Mouse (Mus musculus) hindbrain, postnatal 0 days (tissue): ENCODE measurements around the gene Col15a1. TPM values are rescaled to one million over a fixed set of nuclear protein-coding genes. Genes with fewer than 3 reads are reported as not detected.

Experiments
- ATAC-seq: fragments of 200-750 bp; cut with Nextera tagmentation; 2 replicates; pipeline ENCODE4 v1.8.0; 2017; ENCODE audit warnings: mild to moderate bottlenecking, moderate TSS enrichment, moderate library complexity
- DNase-seq: peaks from one replicate; pipeline ENCODE4 v3.0.0-alpha.2; 2015; ENCODE audit warnings: low spot score
- H3K27ac ChIP-seq: fragments of 300-500 bp; sonication (generic); 2 replicates; pipeline ENCODE4 v1.5.1; 2014; ENCODE audit warnings: mild to moderate bottlenecking
- H3K27me3 ChIP-seq: fragments of 300-500 bp; sonication (generic); 2 replicates; pipeline ENCODE4 v1.6.1; 2014; ENCODE audit warnings: low read length, mixed read lengths; ENCODE audit not compliant: insufficient read depth
- H3K36me3 ChIP-seq: fragments of 300-500 bp; sonication (generic); 2 replicates; pipeline ENCODE4 v1.6.1; 2014; ENCODE audit warnings: low read length, mixed read lengths; ENCODE audit not compliant: insufficient read depth
- H3K4me1 ChIP-seq: fragments of 300-500 bp; sonication (generic); 2 replicates; pipeline ENCODE4 v1.6.1; 2014; ENCODE audit warnings: antibody characterized with exemption, low read length, mixed read lengths; ENCODE audit not compliant: insufficient read depth
- H3K4me2 ChIP-seq: fragments of 300-500 bp; sonication (generic); 2 replicates; pipeline ENCODE4 v1.6.1; 2014; ENCODE audit warnings: low read depth, mild to moderate bottlenecking, low read length, moderate library complexity, mixed read lengths
- H3K4me3 ChIP-seq: fragments of 300-500 bp; sonication (generic); 2 replicates; pipeline ENCODE4 v1.5.1; 2014; ENCODE audit warnings: low read length
- H3K9ac ChIP-seq: fragments of 300-500 bp; sonication (generic); replicated peaks from 2 replicates; pipeline ENCODE4 v1.6.1; 2014; ENCODE audit warnings: mild to moderate bottlenecking, low read length, moderate library complexity, mixed read lengths
- H3K9me3 ChIP-seq: fragments of 300-500 bp; sonication (generic); 2 replicates; pipeline ENCODE4 v1.6.1; 2016; ENCODE audit warnings: low read length, mixed read lengths
- CTCF ChIP-seq: IDR thresholded peaks from 2 replicates; pipeline ENCODE4 v1.5.1; 2016; ENCODE audit warnings: antibody characterized with exemption, control low read depth, low read depth
- WGBS: fragments of 180-500 bp; shearing (Covaris S2); extraction: QIAGEN DNeasy Blood & Tissue Kit; methylation state at CpG from one replicate; pipeline ENCODE4 v1.1.7; 2014; 5-methylcytosine and 5-hydroxymethylcytosine counted together
- polyA plus RNA-seq: library from polyadenylated mRNA; unstranded; fragments of >200 nt; fragmentation: Nextera tagmentation; extraction: Ambion mirVana; gene quantifications from 2 replicates; pipeline ENCODE4 v1.2.1, GENCODE M21; 2015
- total RNA-seq: library from RNA; depleted of rRNA; stranded (reverse); fragments of >200 nt; gene quantifications from 2 replicates; pipeline ENCODE4 v1.2.3, GENCODE M21; 2014

The Col15a1 gene
- total and polyA plus RNA-seq, 2 experiments from 2014 or later = 3.7 to 13.7 TPM

DNA sequence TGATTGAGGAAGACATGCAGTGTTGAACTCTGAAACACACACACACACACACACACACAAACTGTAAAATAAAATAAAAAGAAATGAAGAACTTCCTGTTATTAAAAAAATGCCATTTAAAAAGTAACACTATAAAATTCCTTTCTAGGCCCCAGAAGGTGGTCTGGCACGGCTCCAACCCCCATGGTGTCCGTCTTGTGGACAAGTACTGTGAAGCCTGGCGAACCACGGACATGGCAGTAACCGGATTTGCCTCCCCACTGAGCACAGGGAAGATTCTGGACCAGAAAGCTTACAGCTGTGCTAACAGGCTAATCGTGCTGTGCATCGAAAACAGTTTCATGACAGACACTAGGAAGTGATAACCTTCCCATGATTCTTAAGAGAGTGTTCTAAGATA is 104.0 kb downstream of the Col15a1 start:
- no peaks in the 10 kb centered on the region for H3K27me3 ChIP-seq
- no peak overlapping the region for H3K4me2 ChIP-seq
- no peaks in the 10 kb centered on the region for H3K36me3 ChIP-seq
- ATAC-seq (no peak), DNase-seq (peak; percentile 41)
- no peak for TF ChIP-seq CTCF
- 44% methylated on average over 7 of the region's 7 CpGs for WGBS
- no peaks in the 10 kb centered on the region for H3K9me3 ChIP-seq
- H3K4me3 ChIP-seq = no peak overlapping the region
- no peak overlapping the region for H3K27ac ChIP-seq
- H3K4me1 ChIP-seq = no peaks in the 10 kb centered on the region
- no peak overlapping the region for H3K9ac ChIP-seq

DNA sequence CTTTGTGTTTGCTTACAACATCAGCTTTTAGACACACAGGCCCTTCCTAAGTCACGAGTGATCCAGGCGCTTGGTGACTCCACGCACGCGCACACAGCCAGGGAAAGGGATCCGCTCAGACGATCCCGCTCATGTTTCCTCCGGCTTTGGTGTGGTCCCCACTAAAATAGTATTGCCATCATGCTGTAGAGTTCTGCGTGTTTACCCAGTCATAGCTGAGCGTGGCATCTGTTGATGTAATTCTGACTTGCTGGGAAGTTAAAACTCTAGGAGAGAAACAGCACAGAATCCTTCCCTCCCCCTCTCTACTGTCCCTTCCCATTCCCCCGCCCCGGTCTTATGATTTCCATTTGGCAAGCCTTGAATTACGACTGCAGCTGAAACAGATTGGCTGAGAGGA is 104.7 kb downstream of the Col15a1 start:
- ATAC-seq (peak; percentile 47), DNase-seq (peak; percentile 14)
- Histone ChIP-seq H3K4me3 (no peak overlapping the region), H3K4me1 (no peaks in the 10 kb centered on the region), H3K9ac (no peak overlapping the region), H3K27me3 (no peaks in the 10 kb centered on the region), H3K9me3 (no peaks in the 10 kb centered on the region), H3K27ac (no peak overlapping the region), H3K36me3 (no peaks in the 10 kb centered on the region), H3K4me2 (no peak overlapping the region)
- TF ChIP-seq CTCF = no peak
- 59% methylated on average over 14 of the region's 14 CpGs for WGBS

DNA sequence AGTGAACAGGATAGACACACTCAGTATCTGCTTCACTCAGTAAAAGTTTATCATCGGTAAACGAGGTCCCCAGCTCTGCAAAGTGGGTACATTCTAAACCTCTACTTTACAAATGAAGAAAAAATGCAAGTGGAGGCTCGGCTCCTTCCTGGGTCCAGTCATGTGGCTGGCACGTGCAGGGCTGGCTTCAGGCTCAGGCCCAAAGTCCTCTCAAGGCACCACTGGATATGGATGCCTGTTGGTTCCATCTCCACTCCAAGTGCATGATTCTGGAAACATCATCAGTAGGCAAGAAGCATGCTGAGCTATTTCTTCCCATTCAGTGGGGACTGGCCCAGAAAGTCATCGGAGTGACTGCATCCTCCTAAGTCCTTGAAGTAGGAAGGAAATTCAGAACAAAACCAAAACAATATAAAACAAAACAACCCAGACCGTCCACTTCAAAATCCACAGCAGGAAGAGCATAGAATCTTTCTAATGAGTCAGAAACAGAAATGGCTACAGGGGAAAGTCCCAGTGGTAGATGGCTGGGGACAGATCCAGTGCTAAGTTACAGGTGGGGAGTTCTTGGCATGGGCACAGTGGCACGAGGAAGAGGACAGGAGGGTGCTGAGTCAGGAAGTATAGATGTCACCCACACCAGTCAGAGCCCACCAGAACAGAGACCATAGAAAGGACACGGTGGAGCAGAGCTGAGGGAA is 105.9 kb downstream of the Col15a1 start:
- Histone ChIP-seq H3K4me2 (no peak overlapping the region), H3K4me3 (no peak overlapping the region), H3K36me3 (no peaks in the 10 kb centered on the region), H3K27ac (no peak overlapping the region), H3K9me3 (no peaks in the 10 kb centered on the region), H3K4me1 (no peaks in the 10 kb centered on the region), H3K27me3 (no peaks in the 10 kb centered on the region), H3K9ac (no peak overlapping the region)
- no peak for ATAC-seq
- 83% methylated on average over 8 of the region's 8 CpGs for WGBS
- no peak for TF ChIP-seq CTCF
- DNase-seq = no peak

DNA sequence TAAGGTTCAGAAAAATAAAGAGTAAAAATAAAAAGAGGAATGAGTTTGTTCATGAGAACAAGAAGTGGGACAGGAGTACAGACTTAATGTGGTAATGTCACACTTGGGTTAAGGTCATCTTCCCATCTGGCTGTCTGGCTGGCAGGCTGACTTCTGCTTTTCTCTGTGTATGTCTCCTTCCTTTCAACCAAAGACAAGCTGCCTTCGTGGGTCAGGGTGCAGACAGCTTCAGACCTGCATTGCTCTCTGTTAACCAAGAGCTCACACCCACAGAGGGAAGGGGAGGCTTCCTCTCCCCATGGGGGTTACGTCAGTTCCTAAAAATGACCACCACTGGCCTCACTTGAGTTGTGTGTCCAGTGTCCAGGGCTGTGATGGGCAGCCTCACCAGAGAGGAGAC is 107.5 kb downstream of the Col15a1 start:
- Histone ChIP-seq H3K4me2 (no peak overlapping the region), H3K9me3 (no peaks in the 10 kb centered on the region), H3K4me1 (no peaks in the 10 kb centered on the region), H3K4me3 (no peak overlapping the region), H3K36me3 (no peaks in the 10 kb centered on the region), H3K9ac (no peak overlapping the region), H3K27ac (no peak overlapping the region), H3K27me3 (no peaks in the 10 kb centered on the region)
- ATAC-seq = no peak
- DNase-seq = no peak
- no peak for TF ChIP-seq CTCF
- WGBS = 65% methylated on average over 2 of the region's 2 CpGs

DNA sequence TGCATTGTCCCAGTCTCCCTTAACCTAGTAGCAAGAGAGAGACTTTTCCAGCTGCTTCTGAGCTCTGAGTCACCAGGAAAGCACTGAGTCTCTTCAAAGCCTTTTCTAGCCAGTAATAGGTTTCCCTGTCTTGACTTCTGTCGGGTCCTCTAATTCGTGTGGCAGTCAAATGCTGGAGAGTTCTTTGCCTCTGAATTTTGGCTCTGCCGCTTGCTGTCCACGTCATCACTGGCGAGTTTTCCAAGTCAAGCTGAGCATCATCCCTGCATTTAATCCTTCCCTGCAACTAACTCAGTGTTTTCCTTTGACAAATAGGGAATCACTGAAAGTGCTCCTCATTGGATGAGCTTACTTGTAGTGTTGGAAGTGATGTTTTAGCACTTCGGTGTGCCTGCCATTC is 108.5 kb downstream of the Col15a1 start:
- Histone ChIP-seq H3K27ac (no peak overlapping the region), H3K4me3 (no peak overlapping the region), H3K27me3 (no peaks in the 10 kb centered on the region), H3K9ac (no peak overlapping the region), H3K36me3 (no peaks in the 10 kb centered on the region), H3K9me3 (no peaks in the 10 kb centered on the region), H3K4me2 (no peak overlapping the region), H3K4me1 (no peaks in the 10 kb centered on the region)
- ATAC-seq = no peak
- no peak for TF ChIP-seq CTCF
- DNase-seq = no peak
- WGBS = 73% methylated on average over 6 of the region's 6 CpGs

- TF ChIP-seq CTCF = no peak
- Histone ChIP-seq H3K4me1 (no peaks in the 10 kb centered on the region), H3K4me2 (no peak overlapping the region), H3K27ac (no peak overlapping the region), H3K9me3 (no peaks in the 10 kb centered on the region), H3K27me3 (no peaks in the 10 kb centered on the region), H3K4me3 (no peak overlapping the region), H3K36me3 (no peaks in the 10 kb centered on the region), H3K9ac (no peak overlapping the region)
- ATAC-seq (no peak), DNase-seq (no peak)
- WGBS = 91% methylated on average over 10 of the region's 10 CpGs
Observed at GRCm38 (mm10) chr4:47319561-47320321, 111.8 kb downstream of the Col15a1 start.

DNA sequence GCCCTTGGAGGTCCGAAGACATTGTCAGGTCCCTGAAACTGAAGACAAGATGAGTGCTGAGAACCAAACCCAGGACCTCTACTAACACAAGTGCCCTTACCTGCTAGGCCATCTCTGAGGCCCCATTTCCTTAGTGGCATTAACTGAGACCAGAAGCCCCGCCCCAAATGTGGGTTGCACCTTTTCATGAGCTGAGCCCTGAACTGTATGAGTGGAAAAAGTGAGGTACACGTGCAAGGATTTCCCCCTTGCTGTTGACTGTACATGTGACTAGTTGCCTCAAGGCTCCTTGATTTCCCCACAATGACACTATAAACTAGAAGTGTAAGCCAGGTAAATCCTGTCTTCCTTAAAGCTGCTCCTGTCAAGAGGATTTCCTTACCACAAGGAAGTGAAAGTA is 114.4 kb downstream of the Col15a1 start:
- Histone ChIP-seq H3K27ac (no peak overlapping the region), H3K9me3 (no peaks in the 10 kb centered on the region), H3K36me3 (no peaks in the 10 kb centered on the region), H3K4me2 (no peak overlapping the region), H3K4me3 (no peak overlapping the region), H3K9ac (no peak overlapping the region), H3K4me1 (no peaks in the 10 kb centered on the region), H3K27me3 (no peaks in the 10 kb centered on the region)
- 79% methylated on average over 3 of the region's 3 CpGs for WGBS
- ATAC-seq (no peak), DNase-seq (no peak)
- no peak for TF ChIP-seq CTCF
